Mouse (Mus musculus): Measurements from ENCODE around the gene Gm43738. TPM values are rescaled to one million over a fixed set of nuclear protein-coding genes. Genes with fewer than 3 reads are reported as not detected.

The Gm43738 gene
- not detected for total RNA-seq (2021)
- long read RNA-seq, experiment 1, partial matches to known transcripts: 1 of 6 reads
- long read RNA-seq, experiment 1, other reads (novel, unspliced or antisense): 5 of 6 reads
- long read RNA-seq, experiment 2, partial matches to known transcripts: 1 of 3 reads
- long read RNA-seq, experiment 2, other reads (novel, unspliced or antisense): 2 of 3 reads

DNA sequence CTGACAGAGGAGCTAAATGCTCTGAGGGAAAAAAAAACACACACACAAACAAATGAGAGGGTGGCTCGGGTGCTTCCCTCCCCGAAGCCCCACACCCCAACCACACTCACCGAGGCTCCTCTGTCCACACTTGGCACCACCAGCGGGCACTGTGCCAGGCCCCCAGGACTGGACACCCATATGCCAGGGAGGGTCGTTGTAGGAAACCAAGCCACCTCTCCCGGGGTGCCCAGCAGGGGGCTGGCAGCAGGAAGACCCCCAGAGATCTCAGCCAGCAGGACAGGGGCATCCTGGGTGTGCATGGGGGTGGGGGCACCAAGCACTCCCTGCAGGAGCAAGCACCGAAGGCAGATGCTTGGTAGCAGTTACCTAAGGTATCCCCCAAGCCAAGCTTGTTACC lies at the start of gene Gm43738:
Gm43738 (minus strand) TSS at position 289 of the 400 bp plus-strand sequence.
- DNase-seq (ENCODE audit: low spot score in 2 of 2): no peak

- no peak for DNase-seq (ENCODE audit: low spot score in 2 of 2)
These were observed 47.7 kb upstream of the Gm43738 start for GRCm38 (mm10) chr3:89148567-89148966.

DNA sequence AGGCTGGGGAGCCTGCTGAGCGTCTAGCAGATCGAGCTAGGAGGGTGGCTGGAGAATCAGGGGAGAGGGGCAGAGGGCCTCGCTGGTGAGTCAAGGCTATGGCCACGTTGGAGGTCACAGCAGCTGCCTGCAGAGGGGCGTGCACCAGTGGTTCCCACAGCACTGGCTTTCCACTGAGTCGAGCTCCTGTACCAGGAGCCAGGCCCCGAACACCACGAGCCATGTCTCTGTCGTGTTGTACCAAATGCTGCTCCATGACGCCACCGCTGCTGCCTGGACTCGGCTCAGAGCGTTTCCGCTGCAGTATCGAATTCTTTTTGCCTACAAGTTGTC lies 47.0 kb upstream of the Gm43738 start:
- DNase-seq (ENCODE audit: low spot score in 2 of 2): no peak

GRCm38 (mm10) chr3:89147101-89147978 lies 46.4 kb upstream of the Gm43738 start:
- DNase-seq (ENCODE audit: low spot score in 2 of 2): no peak

GRCm38 (mm10) chr3:89145566-89145965 lies 44.7 kb upstream of the Gm43738 start:
- no peak for DNase-seq (ENCODE audit: low spot score in 2 of 2)

- no peak for DNase-seq (ENCODE audit: low spot score in 2 of 2)
These were observed 43.9 kb upstream of the Gm43738 start for GRCm38 (mm10) chr3:89144821-89145220.

GRCm38 (mm10) chr3:89136365-89136764 lies 35.5 kb upstream of the Gm43738 start:
- no peak for DNase-seq (ENCODE audit: low spot score in 2 of 2)

GRCm38 (mm10) chr3:89135958-89136357 lies 35.1 kb upstream of the Gm43738 start, which contains the start of gene Pklr:
Gene Pklr, plus strand, starts transcription at chr3:89136142.
- no peak for DNase-seq (ENCODE audit: low spot score in 2 of 2)

GRCm38 (mm10) chr3:89133752-89134151 lies 32.9 kb upstream of the Gm43738 start:
- no peak for DNase-seq (ENCODE audit: low spot score in 2 of 2)

- no peak for DNase-seq (ENCODE audit: low spot score in 2 of 2)
These were observed 32.2 kb upstream of the Gm43738 start for GRCm38 (mm10) chr3:89133063-89133450.

GRCm38 (mm10) chr3:89132285-89133062 lies 31.6 kb upstream of the Gm43738 start:
- DNase-seq (ENCODE audit: low spot score in 2 of 2): peak; percentile 38 to 57

- DNase-seq (ENCODE audit: low spot score in 2 of 2): peak; percentile 24 to 61
These were observed 30.9 kb upstream of the Gm43738 start for GRCm38 (mm10) chr3:89131816-89132215.

GRCm38 (mm10) chr3:89129908-89130307 lies 29.0 kb upstream of the Gm43738 start:
- no peak for DNase-seq (ENCODE audit: low spot score in 2 of 2)

DNA sequence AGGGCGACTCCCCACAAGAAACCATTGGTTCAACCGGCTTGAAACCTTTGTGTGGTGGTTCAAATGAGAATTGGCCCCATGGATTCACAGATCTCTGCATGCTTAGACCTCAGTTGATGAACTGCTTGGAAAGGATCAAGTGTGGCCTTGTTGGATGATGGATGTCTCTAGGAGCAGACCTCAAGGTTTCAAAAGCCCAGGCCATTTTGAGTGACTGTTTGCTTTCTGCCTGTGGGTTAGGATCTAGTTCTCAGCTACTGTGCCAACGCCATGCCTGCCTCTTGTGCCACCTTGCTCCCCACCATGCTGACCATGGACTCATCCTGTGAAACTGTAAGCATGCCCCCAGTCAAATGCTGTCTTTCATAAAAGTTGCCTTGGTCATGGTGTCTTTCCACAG lies 25.1 kb upstream of the Gm43738 start:
- no peak for DNase-seq (ENCODE audit: low spot score in 2 of 2)

DNA sequence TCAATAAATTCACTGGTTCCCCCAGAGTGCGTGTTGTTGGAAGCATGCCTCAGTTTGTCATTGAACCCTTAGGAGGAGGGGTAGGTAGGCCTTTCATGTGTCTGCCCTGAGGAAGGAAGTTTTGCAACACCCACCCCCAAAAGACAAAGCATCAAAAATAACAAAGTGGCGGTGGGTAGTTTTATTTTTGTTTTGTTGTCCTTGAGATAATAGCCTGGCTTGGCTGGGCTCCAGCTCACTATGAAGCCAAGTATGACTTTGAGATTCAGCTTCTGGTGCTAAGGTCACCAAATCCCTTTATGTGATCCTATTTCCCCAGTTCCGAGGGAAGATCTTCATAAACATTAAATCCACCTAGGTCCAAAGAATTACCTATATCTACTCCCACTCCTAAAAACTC lies 23.3 kb upstream of the Gm43738 start:
- no peak for DNase-seq (ENCODE audit: low spot score in 2 of 2)

DNA sequence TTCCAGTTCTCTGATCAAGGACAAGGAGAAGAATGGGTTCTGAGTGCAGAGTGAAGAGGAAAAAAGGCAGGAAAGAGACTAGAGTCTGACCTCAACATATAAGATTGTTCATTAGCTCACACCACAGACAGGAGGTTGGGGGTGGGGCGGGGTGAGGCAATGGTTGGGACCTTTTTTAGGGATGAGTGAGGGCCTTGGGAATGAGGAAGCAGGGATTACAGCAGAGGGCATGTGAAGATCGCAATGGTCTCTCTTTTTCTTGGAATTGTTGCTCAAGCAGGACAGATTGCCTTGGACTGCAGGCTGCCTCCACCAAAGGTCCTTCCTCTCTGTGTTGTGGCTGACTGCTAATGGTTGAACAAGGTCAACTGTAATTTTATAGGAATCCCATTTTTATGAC lies 22.4 kb upstream of the Gm43738 start:
- DNase-seq (ENCODE audit: low spot score in 2 of 2): no peak

DNA sequence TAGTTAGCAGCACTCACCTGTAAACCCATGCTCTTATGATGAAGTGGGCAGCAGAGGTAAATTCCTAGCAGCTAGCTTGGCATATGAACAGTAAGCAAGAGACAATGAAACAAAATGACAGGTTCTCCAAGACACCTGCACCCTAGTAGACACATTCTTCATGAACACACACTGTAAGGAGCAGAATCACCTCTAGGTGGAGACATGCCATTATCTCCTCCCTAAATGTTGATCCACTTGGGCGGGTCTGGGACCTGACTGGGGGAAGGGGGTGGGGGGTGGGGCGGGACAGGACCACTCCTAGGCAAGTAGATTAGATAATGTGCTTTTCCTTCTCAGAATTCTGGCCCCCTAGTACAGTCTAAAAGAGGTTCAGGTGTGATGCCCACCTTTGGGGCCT lies 14.6 kb upstream of the Gm43738 start:
- DNase-seq (ENCODE audit: low spot score in 2 of 2): no peak

DNA sequence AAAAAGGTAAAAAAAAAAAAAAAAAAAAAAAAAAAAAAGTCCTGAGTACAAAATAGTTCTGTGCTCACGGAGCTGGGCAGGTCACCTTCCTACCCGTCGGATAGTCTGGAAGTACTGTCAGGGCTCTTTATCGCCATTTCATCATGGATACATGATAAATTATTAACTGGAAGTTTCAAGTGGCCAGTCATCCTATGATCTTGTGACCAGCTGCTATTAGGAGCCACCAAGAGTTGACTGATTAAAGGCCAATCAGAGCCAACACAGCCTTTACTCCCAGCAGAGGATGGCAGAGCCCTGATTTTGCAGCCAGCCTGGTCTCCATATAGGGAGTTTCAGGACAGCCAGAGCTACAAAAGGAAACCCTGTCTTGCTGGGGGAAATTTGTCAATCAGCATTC lies 12.2 kb upstream of the Gm43738 start:
- no peak for DNase-seq (ENCODE audit: low spot score in 2 of 2)

DNA sequence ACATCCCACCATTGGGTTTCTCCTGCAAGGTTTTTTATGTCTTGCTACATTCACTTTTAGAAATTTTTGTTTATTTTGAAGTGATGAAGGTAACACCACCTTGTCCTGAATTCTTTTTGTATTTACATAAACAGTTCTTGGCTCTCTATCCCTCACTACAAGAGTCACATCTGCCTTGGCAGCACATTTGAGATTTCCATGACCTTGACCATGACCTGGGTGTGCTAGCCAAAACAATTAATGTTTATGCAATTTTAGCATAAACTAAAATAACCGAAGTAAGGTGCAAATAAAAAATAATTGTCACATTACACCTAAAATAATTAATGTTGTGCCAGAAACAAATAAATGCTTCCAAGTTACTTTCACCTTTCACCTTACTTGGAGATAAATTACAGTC lies 7.2 kb upstream of the Gm43738 start:
- no peak for DNase-seq (ENCODE audit: low spot score in 2 of 2)

- no peak for DNase-seq (ENCODE audit: low spot score in 2 of 2)
These were observed 6.6 kb upstream of the Gm43738 start for GRCm38 (mm10) chr3:89107545-89107944.

- no peak for DNase-seq (ENCODE audit: low spot score in 2 of 2)
These were observed 6.0 kb upstream of the Gm43738 start for GRCm38 (mm10) chr3:89106881-89107280.

DNA sequence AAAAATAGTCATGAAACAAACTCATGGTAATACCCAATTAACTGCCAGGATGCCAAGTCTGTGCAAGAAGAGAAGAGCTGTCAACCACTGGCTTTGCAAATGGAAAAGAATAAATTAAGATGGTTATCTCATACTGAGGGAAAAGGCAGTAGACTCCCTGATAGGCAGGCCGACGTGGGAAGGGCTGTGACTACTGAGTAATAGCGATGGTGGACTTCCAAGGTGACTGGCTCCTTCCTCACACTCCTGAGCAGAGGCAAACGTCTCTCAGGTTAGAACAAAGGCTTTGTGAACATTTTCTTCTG lies 2.3 kb upstream of the Gm43738 start:
- no peak for DNase-seq (ENCODE audit: low spot score in 2 of 2)
